Mouse (Mus musculus) heart, postnatal 36 days (tissue): ENCODE data around the gene Pitpnm2. TPM values are rescaled to one million over a fixed set of nuclear protein-coding genes. Genes with fewer than 3 reads are reported as not detected.

Experiments
- DNase-seq, 2 experiments: peaks; one replicate each; pipeline ENCODE4 v3.0.0; 2021 to 2022
- intact Hi-C: fragments of 180-260 bp; cut with DNase I; formaldehyde crosslinking; loops from one replicate; pipeline ENCODE4 v1.15.1; 2025
- total RNA-seq, 2 experiments: library from RNA; stranded (reverse); gene quantifications; 2 replicates each; pipeline ENCODE4 v1.2.3; 2021

The Pitpnm2 gene
- total RNA-seq, 2 experiments from 2014 or later: 43.9 to 45.5 TPM

DNA sequence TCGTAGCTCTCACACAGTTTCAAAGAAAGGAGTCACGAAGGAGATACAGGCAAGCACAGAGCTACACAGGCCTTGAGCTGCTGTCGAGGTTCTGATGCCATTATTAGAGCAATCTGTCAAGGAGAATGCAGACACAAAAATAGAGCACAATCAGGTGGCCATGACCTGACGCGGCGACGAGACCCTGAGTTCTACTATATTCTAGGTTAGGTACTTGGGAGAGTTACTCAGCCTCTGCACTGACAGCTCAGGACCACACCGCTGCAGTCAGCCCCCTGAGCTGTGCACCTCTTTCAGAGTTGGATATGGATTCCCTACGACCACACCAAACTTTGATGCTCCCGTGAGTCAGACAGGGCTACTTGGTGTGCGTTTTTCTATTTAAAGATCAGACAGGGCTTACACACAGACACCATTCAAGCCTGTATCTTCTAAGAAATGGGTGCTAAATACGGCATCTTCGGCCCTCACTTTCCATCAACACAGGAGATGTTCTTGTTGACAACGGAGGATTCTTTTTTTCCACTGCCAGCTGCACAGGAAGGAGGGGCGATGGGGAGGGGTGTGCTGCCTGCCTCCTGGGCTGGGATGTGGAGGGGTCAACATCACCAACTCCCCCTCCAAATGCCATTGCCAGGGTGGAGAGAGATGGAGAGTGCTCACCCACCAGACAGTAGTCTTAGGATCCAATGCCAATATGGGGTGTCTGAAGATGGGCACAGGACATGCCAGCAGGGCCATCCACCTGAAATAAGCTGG is 63.7 kb downstream of the Pitpnm2 start:
- intact Hi-C loops: loop anchor here (1.0 kb wide), 1 partner anchor 20 kb away; no protein-coding TSS in a partner anchor
- DNase-seq: no peak

DNA sequence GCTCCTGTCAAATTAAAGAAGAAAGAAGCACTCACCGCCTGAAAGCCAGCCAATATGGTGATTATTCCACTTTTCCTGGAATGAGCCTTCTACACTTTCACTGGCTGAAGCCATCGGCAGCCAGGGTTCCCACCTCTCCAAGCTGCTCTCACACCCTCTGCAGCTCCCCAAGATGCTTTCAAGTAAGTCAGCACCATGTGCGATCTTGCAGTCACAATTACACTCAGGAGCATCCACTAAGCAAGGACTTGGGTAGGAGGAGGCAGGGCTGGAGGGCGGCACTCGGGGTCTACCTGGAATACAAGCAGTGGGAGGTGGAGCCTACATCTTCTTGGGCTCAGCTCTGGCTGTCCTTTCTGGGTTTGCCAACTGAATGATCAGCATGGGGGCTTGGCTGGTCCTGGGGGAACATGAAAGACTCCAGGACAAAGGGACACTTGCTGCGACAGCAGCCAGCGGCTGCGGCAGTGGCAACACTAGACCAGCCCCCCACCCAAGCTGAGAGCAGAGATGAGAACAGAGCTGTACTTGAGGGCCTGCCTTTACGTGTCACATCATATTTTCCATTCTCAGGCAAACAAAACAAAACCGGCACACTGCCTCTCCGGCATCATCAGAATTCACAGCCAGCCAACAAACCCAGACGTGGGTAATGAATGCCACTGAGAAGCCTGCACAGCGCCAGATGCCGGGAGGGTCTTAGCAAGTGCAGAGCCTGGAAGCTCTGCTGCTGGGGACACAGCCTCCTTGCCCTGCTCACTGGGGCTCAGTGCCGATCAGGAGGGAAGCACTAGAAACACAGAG is 64.5 kb downstream of the Pitpnm2 start:
- intact Hi-C loops: no loop called here
- DNase-seq: no peak

DNA sequence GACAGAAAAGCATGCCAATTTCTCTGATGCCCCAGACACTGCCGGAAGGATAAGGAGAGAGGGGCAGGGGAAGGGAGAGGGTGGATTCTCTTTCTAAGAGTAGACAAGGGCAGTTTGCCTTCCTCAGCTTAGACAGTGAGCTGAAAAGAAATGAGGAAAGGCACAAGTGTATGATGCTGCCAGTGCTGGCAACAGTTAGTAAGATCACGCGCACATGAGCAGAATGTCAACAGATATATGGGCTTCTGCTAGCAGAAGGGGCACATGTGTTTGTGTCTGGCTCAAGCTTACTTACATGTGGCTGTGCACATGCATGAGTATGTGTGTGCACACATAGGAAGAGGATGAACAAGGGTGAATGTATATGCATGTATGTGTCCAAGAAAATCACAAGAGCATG is 65.4 kb downstream of the Pitpnm2 start:
- intact Hi-C loops: no loop called here
- no peak for DNase-seq

DNA sequence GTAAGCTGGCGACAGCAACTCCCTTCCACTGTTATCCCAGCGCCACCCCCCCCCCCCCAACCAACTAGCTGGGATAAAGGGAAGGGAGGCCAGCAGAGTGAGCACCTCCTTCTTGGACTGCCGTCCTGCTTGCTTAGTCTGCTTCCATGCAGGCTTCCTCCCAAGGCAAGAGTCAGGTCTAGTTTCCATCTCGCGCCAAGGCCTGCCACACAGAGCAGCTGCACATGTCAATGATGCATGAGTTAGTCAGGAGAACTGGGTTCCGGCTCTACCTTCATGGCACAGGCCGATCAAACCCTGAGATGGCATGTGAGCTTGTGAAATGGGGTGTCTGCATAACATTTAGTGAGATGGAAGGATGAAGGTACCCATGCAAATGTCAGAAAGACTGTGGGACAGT is 66.9 kb downstream of the Pitpnm2 start:
- intact Hi-C loops: no loop called here
- DNase-seq: no peak

DNA sequence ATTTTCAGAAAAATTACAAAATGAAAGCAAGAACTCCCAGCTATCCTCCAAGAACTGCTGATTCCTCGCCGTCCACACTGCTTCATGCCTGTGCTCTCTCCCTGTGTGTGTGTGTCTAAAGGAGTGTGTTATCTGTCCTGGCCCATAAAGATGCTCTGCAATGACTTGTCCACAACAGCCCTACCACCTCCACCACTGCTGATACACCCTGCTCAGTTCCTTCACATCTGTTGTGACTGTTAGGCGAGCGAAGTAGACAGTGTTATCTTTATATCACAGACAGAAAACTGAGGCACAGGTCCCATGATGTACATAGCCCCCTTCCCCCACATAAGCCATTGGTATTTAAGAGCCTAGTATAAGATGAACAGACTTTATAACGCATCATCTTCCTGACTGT is 67.5 kb downstream of the Pitpnm2 start:
- intact Hi-C loops: no loop called here
- no peak for DNase-seq

DNA sequence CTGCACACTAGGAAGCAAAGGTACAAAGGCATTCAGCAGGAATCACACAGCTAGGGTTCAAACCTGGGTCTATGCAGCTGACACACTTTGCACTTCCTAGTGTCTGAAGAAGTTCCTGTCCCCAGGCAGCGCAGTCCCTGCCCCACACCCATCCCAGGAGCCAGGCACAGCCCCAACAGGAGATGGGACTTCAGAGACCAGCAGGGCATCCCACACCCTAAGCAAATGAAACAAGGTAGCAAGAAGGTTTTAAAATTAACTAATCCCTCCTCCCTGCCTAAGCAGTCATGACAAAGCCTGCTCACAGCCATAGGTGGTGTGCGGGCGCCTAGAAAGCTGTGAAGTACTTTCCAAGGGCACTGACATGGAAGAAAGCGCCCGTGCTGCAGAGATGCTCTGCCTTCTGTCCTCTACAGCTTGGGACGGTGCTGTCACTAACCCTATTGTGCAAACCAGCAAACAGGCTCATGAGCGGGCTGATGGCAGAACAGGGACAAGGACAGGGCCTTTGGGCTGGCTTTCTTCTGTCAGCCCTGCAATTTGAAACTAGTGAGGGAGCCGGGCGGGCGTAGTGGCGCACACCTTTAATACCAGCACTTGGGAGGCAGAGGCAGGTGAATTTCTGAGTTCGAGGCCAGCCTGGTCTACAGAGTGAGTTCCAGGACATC is 68.9 kb downstream of the Pitpnm2 start:
- DNase-seq: no peak
- intact Hi-C loops: no loop called here

DNA sequence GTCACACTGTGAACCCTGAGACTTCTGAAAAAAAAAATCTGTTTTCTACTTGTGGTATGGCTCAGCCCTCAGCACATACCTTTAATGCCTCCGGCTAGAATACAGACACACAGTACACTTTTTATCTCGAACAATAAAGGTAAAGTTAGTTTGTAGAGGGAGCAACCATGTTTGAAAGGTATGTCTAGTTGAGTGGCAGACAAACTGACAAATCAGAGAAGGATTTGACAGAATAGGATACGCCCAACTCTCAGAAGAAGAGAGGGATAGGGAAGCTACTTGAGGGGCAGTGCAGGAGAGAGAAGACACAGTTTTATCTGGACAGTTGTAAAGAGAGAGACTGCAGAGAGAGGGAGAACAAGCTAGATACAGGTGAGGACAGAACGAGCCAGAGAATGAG is 70.1 kb downstream of the Pitpnm2 start:
- intact Hi-C loops: no loop called here
- DNase-seq: no peak

DNA sequence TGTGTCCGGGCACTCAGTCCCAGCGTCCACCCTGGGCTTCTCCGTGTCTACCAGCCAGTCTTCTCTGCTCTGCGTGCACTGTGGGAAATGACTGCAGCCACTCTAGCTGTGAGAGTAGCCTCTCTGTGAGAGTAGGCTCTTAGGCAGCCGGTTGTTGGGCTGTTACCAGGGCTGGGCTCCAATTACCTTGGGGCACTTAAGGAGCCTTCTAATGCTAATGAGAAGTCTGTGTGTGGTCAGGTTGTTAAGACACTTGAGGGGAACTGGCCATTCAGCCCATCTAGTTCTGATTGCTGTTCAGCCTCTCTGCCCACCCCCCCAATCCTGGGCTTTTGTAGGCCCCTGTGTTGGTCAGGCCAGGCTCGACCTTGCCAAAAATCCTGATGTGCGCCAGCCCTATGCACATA is 72.8 kb downstream of the Pitpnm2 start:
- intact Hi-C loops: no loop called here
- no peak for DNase-seq

DNA sequence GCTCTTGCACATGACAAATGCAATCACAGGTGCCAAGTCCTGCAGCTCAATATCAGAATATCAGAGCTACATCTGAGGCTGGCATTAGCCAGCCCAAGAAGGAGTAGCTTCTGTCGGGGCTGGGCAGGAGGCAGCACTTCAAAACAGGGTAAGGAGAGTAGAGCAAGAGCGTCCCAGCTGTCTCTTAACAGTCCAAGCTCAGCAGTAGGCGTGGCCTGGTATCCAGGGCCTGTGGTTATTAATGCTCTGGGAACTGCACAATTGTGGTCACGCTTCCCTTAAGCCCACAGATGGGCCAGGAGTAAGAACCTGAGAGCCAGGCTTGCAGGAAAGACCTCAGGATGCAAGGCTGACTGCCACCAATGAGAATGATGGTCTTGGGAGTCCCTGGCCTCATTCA is 74.4 kb downstream of the Pitpnm2 start:
- intact Hi-C loops: no loop called here
- DNase-seq: no peak

DNA sequence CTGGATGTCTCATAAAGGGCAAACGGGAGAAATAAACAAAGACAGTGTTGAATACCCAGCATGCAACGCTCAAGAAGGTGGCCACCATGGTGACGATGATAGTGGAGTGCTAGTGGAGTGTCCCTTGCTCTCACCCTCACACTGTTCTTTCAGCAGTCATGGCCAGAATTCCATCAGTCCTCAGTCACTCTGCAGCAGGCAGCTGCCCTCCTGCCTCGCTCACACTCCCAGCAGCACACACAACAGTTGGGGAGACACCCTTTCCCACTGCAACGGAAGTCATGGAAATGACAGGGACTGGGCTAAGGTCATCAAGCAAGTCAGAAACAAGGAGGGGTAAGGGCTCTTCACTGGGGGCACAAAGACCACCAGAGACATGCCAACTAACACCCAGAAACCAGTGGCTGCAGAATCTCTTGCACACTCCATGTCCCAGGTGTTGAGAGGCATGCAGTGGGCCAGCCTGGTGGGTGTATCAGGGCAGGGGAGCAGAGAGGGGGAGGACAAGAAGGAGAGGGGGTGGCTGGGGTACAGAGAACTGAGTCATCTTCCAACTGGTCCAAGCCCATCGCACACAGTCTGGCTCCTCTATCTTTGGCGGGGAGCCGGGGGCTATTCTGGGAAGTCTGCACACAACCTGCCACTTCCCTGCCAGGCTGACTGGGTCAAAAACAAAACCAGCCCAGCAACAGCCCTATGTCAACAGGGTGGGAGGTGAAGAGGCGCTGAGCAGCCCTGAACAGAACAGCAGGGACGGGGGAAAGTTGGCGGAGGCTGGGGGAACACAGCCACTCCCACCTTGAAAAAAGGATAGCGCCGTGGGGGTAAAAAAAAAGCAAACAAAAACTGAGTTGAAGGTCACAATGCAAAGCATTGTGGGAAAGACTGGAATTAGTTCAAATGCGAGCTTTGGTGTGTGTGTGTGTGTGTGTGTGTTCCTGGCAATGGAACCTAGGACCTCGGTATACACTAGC is 76.3 kb downstream of the Pitpnm2 start:
- peak; percentile 76 to 81 for DNase-seq
- intact Hi-C loops: loop anchor here (2.0 kb wide), 1 partner anchor 32 kb away; no protein-coding TSS in a partner anchor

DNA sequence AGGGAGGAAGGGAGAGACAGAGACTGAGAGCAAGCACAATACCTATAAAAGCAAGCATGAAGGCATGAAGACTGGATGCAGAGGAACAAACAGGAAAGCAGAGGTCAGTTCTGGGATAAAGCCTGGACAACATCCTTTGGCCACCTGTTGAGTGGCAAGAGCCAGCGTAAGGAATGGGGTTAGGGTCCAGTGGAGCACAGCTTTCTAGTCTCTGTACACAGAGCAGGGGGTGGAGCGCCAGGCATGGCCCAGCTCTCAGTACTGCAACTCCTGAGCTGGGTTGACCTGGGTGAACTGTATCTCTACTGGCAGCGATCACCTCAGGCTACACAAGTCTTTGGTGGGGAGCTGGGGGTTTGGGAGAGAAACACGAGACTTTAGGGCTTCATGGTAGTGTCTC is 77.3 kb downstream of the Pitpnm2 start:
- DNase-seq: no peak
- intact Hi-C loops: loop anchor here (2.0 kb wide), 1 partner anchor 33 kb away; no protein-coding TSS in a partner anchor

DNA sequence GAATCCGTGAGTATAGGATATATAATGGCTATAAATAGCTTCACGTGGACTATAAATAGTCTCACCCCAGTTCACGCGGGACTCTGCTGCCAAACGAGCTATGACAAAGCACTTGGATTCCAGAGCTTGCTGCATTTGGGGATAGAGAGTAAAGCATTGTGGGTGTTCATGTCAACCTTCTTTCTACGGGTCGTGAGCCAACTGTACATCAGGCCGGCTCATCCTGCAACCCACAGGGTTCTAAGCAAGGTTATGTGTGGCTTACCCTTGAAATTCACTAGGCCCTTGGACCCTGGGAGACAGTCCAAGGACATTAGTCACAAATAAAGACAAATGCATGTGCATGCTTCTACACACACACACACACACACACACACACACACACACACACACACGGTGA is 77.8 kb downstream of the Pitpnm2 start:
- peak in 1 of 2 experiments; percentile 37 for DNase-seq
- intact Hi-C loops: loop anchor here (2.0 kb wide), 1 partner anchor 33 kb away; no protein-coding TSS in a partner anchor

DNA sequence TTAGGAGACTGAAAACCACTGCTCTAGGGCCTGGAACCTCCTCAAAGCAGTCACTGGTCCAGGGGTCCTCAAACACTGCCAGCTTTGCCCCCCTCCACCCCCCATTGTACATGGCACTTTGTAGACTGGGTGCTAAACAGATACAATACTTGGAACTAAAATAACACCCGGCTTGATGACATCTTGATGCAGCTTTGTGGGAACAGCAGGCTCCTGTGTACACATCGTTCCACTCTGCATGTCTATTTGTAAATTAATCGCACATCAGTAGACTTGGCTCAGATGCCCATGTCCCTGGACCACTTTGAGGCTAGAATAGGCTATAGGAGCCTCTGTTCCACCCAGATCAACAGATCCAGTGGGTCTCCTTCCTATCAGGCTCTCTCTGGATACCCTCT is 80.3 kb downstream of the Pitpnm2 start:
- intact Hi-C loops: no loop called here
- DNase-seq: no peak

DNA sequence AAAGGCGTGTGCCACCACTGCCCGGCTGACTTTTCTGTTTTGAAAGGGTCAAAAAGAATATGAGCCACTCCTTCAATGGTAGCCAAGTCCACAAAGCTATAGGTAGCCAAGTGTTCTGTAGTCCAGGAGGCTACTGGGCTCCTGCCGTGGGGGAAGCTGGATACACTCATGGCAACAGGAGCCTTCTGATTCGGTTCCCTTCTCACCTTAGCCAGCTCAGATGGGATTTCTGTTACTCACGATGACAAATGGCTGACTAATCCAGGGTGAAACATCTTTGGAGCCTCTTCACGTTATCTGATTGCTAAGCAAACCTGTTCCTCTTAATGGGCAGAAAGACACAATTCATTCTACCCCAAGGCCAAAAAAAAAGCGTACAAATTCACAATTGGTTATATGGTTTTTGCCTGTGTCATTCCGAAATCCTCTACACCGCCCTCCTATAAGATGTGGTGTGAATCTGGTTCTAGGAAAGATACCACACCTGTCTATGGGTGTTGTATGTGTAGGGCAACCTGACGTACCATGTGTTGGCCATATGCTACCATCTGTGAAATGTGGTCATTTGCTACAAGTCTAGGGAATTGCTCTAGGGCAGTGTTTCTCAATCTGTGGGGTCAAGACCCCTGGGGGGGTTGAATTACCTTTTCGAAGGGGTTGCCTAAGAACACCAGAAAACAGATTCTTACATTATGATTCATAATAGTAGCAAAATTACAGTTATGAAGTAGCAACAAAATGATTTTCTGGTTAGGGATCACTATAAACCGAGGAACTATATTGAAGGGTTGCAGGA is 80.9 kb downstream of the Pitpnm2 start:
- intact Hi-C loops: no loop called here
- DNase-seq: no peak

DNA sequence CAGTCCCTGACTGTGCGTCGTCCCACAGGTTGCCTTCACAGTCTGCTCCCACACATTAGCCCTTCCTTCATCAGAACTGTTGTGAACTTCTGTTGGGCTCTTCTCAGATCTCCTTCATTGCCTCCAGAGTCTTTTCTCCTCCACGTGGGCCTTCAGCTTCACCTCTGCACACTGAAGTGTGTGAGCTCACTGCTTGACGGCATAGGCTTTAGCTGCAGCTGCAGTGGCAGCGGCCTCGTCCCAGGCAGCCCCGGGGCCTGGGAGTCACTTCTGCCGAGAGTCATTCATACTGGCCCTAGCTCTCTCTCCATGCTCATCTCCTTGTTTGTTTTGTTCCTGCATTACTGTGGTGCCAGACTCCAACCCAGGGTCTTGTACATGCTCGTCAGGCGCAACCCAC is 81.9 kb downstream of the Pitpnm2 start:
- DNase-seq: no peak
- intact Hi-C loops: no loop called here

DNA sequence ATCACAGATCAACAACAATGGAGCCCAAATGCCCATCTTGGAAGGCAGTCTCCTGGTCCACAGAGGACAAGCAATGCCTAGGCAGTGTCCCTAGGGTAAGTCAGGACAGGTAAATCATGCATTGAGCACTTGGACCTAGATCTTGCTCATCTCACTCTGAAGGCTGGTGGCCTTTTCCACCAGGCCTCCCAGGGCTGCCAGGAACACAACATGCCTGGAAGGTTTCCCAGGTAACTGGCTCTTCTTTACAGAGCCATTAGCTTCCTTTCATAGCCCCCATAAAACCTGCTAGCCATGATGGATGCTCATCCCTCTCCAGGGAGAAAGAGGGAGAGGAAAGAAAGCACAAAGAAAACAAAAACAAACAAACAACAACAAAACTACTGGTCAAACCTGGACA is 82.8 kb downstream of the Pitpnm2 start:
- intact Hi-C loops: no loop called here
- no peak for DNase-seq

DNA sequence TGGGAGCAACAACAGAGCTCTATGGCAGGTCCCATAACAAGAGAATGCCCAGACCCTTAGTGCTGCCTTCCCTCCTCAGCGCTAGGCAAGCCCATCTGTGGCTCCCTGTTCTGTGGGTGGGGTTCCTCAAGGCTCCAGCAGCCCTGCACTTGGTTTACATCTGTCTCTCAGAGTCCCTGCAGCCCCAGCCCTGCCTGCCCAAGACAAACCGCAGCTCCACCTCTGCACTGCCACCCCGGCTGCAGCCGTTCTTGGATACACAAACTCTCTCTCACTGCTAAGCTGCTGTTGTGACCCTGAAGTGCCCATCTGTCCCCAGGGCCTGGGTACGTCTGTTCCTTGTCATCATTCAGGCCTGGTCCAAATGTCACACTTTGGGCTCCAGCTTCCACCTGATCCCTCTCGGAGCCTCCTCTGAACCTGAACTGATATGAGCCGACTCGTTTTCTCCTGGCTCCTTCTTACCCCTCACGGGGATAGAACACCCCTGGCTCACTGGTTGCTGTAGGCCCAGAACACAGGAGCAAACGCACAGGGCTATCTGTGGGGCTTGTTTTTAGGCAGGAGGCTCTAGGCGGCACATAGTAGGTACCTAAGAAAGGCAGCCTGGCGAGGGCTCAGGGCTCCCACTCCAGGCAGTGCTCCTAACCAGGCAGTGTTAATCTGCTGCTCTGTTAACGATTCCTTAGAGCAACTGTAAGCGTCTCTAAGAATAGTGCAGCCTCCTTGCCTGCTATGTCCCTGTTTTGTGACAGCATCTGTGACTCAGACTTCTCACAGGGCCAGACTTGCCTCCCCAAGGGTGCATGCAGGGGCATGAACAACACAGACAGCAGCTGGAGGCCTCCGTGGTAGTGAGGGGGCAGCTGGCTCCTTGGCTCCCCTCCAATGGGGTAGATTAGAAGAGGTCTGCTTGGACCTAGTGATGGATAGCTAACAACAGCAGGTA is 83.7 kb downstream of the Pitpnm2 start:
- DNase-seq: no peak
- intact Hi-C loops: no loop called here

DNA sequence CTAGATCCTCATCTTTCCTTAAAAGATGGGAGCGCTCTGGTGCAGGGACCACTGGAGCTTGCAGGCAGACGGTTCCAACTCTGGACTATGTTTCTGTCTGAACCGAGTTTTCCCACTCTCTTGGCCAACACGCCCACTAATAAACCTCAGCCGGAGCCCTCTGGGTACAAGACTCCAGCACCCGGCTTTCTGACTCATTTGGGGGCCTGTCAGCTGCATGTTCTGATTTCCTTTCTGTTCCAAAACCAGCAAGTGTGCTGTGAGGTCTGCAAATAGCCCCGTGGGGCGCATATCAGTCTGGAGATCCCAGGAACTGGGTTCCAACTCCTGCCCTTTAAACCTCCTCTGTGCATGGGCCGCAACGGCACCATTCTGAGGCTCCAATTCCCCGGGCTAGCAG is 86.1 kb downstream of the Pitpnm2 start:
- DNase-seq: no peak
- intact Hi-C loops: loop anchor here (2.0 kb wide), 3 partner anchors 53 to 95 kb away; partner anchors contain the start of gene Pitpnm2
